Mouse (Mus musculus): ENCODE measurements around the gene Acd. TPM values are rescaled to one million over a fixed set of nuclear protein-coding genes. Genes with fewer than 3 reads are reported as not detected.

Gene Acd
- polyA plus RNA-seq, 1 experiment from 2014 or later = 75.3 TPM

DNA sequence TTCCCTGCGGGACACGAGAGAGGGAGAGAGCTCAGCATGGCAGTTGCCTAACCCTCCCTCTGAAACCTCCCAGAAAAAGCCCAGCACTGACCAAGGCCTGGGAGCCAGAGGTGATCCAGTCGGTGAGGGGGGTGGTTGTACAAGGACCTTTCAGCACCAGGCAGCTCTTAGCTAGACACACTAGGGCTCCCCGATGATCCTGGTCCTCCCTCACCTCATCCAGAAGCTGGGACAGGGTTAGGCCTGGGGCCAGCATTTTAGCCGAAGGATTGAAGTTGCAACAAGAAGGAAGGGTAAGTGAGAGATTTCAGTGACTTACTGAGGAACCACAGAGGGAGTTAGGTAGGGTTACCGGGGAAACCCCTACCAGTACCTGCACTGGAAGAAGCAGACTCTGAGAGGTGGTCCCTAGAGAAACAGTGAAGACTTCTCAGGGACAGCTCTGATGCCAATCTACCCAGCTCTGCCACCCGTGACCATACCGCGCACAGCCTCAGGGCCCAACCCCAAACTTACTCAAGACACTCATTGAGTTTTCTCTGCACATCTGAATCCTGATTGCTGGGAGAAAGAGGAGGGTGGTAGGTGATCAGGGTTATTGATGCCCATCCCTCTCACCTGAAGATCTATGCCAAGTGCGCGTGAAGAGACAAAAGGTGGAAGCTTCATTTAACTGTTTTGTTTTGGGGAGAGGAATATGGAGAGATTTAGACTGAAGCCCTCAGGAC, 1.2 kb downstream of the Acd start:
- H3K27me3 ChIP-seq = peaks cover 10% of the 10 kb centered on the region
- H3K4me2 ChIP-seq = peak overlapping the region; percentile 96

GRCm38 (mm10) chr8:105698734-105699133, 2.2 kb downstream of the Acd start:
- H3K9me3 ChIP-seq = no peaks in the 10 kb centered on the region
- no peak for ATAC-seq (ENCODE audit: insufficient number of reproducible peaks, insufficient read depth, low FRiP score, low TSS enrichment, low read depth)
- H3K4me1 ChIP-seq (replicated peaks) = peaks cover 31% of the 10 kb centered on the region
- peaks cover 37% of the 10 kb centered on the region for H3K36me3 ChIP-seq
- H3K27me3 ChIP-seq = peaks cover 20% of the 10 kb centered on the region
- H3K4me2 ChIP-seq = no peak overlapping the region
- no peak overlapping the region for H3K27ac ChIP-seq
- H3K4me3 ChIP-seq (replicated peaks) = no peak overlapping the region
- WGBS = 85% methylated on average over 5 of the region's 5 CpGs
- no peak overlapping the region for H3K9ac ChIP-seq (replicated peaks)

More for the DNA sequence above, 1.2 kb downstream of the Acd start:
- 86% methylated on average over 11 of the region's 11 CpGs for WGBS
- Histone ChIP-seq H3K27ac (no peak overlapping the region), H3K9ac (replicated peaks) (peak overlapping the region; percentile 73), H3K36me3 (peaks cover 46% of the 10 kb centered on the region), H3K4me1 (replicated peaks) (peaks cover 22% of the 10 kb centered on the region), H3K9me3 (no peaks in the 10 kb centered on the region), H3K4me3 (replicated peaks) (peak overlapping the region; percentile 67)
- no peak for ATAC-seq (ENCODE audit: insufficient number of reproducible peaks, insufficient read depth, low FRiP score, low TSS enrichment, low read depth)

GRCm38 (mm10) chr8:105697196-105697780, 3.6 kb downstream of the Acd start:
- H3K4me3 ChIP-seq (replicated peaks) = no peak overlapping the region
- H3K4me1 ChIP-seq (replicated peaks) = peaks cover 34% of the 10 kb centered on the region
- H3K9ac ChIP-seq (replicated peaks) = no peak overlapping the region
- no peak overlapping the region for H3K27ac ChIP-seq
- no peak overlapping the region for H3K4me2 ChIP-seq
- WGBS = 86% methylated on average over 17 of the region's 17 CpGs
- H3K36me3 ChIP-seq = peaks cover 24% of the 10 kb centered on the region
- 0 out of 2 replicates have a peak, but pooled peaks cover 6% of the 10 kb centered on the region for H3K9me3 ChIP-seq
- no peak for ATAC-seq (ENCODE audit: insufficient number of reproducible peaks, insufficient read depth, low FRiP score, low TSS enrichment, low read depth)
- H3K27me3 ChIP-seq = peaks cover 25% of the 10 kb centered on the region

- Histone ChIP-seq H3K36me3 (peaks cover 24% of the 10 kb centered on the region), H3K9ac (replicated peaks) (no peak overlapping the region), H3K27ac (no peak overlapping the region), H3K4me3 (replicated peaks) (no peak overlapping the region), H3K4me2 (no peak overlapping the region), H3K27me3 (peaks cover 25% of the 10 kb centered on the region), H3K4me1 (replicated peaks) (peaks cover 24% of the 10 kb centered on the region), H3K9me3 (0 out of 2 replicates have a peak, but pooled peaks cover 6% of the 10 kb centered on the region)
- no peak for ATAC-seq (ENCODE audit: insufficient number of reproducible peaks, insufficient read depth, low FRiP score, low TSS enrichment, low read depth)
- 79% methylated on average over 30 of the region's 30 CpGs for WGBS
These were observed 5.7 kb downstream of the Acd start for GRCm38 (mm10) chr8:105695080-105695780.

DNA sequence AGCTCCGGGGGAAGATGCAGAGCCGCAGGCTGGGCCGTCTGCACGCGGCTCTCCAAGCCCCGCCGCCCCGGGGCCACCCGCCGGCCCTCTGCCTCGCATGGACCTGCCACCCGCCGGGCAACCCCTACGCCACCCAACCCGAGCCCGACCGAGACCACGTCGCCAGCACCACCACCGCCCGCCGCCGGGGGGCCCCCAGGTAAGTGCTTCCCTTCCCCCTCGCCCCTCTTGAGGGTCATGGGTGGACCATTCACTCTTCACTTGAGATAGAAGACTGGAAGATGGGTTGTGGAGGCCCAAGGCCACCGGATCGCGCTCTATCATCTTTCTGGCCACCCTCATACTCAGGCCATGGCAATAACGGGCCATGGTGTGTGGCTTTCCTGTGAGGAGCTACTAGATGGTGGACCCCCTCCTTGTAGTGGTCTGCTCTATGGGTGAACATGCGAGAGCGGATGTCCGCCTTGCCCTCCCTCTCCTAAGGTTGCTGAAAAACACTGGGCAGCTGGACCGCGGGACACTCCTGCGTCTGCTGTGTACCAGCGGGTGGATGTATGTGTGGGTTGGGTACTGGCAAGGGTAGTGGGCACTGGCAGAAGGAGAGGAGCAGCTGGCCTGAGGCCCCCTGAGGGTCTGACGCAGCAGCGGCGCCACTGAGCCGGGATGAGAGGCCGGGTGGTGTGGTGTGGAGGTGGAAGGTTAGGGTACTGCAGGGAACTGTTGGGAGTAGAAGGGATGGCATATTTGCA, 6.7 kb downstream of the Acd start:
- 0 out of 2 replicates have a peak, but pooled peaks have one; percentile 19 for ATAC-seq (ENCODE audit: insufficient number of reproducible peaks, insufficient read depth, low FRiP score, low TSS enrichment, low read depth)
- Histone ChIP-seq H3K36me3 (peaks cover 24% of the 10 kb centered on the region), H3K9me3 (0 out of 2 replicates have a peak, but pooled peaks cover 6% of the 10 kb centered on the region), H3K4me3 (replicated peaks) (peak overlapping the region; percentile 49), H3K4me1 (replicated peaks) (peaks cover 14% of the 10 kb centered on the region), H3K4me2 (peak overlapping the region; percentile 94), H3K27me3 (peaks cover 33% of the 10 kb centered on the region), H3K27ac (no peak overlapping the region), H3K9ac (replicated peaks) (0 out of 2 replicates have a peak overlapping the region, but pooled peaks have one; percentile 27)
- 8% methylated on average over 40 of the region's 40 CpGs for WGBS

- peaks cover 22% of the 10 kb centered on the region for H3K36me3 ChIP-seq
- ATAC-seq (ENCODE audit: insufficient number of reproducible peaks, insufficient read depth, low FRiP score, low TSS enrichment, low read depth) = no peak
- H3K4me2 ChIP-seq = peak overlapping the region; percentile 94
- 0 out of 2 replicates have a peak overlapping the region, but pooled peaks have one; percentile 27 for H3K9ac ChIP-seq (replicated peaks)
- H3K9me3 ChIP-seq = 0 out of 2 replicates have a peak, but pooled peaks cover 6% of the 10 kb centered on the region
- peaks cover 14% of the 10 kb centered on the region for H3K4me1 ChIP-seq (replicated peaks)
- WGBS = 4% methylated on average over 30 of the region's 30 CpGs
- H3K27ac ChIP-seq = no peak overlapping the region
- peak overlapping the region; percentile 49 for H3K4me3 ChIP-seq (replicated peaks)
- peaks cover 36% of the 10 kb centered on the region for H3K27me3 ChIP-seq
These were observed 7.3 kb downstream of the Acd start for GRCm38 (mm10) chr8:105693648-105694047.

DNA sequence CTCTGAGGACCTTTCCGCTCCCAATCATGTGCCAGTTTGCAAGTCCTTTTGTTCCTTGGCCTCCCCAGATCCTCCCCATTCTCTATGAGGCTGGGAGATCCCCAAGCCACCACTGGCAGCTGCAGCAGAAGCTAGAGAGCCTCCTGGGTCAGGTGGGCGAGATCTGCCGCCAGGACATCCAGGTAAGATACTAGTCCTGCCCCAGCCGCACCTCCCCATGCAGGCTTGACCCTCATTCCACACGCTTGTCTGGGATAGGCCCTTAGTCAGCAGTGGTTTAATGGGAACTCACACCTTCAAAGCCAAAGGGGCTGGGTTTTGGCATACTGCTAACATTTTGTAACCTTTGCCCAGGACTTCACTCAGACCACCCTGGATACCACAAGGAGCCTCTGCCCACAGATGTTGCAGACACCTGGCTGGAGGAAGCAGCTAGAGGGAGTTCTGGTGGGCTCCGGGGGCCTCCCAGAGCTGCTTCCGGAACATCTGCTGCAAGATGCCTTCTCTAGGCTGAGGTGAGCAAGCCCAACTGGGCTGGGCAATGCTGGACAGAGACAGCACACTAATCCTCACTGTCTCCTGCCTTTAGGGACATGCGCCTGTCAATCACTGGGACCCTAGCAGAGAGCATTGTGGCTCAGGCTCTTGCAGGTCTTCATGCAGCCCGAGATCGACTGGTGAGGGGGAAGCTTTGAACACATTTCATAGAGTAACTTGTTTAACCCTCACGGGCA, 8.3 kb downstream of the Acd start:
- peaks cover 14% of the 10 kb centered on the region for H3K4me1 ChIP-seq (replicated peaks)
- H3K36me3 ChIP-seq = peaks cover 11% of the 10 kb centered on the region
- WGBS = 93% methylated on average over 11 of the region's 11 CpGs
- H3K4me3 ChIP-seq (replicated peaks) = no peak overlapping the region
- no peak for ATAC-seq (ENCODE audit: insufficient number of reproducible peaks, insufficient read depth, low FRiP score, low TSS enrichment, low read depth)
- 0 out of 2 replicates have a peak, but pooled peaks cover 6% of the 10 kb centered on the region for H3K9me3 ChIP-seq
- H3K4me2 ChIP-seq = no peak overlapping the region
- peaks cover 36% of the 10 kb centered on the region for H3K27me3 ChIP-seq
- no peak overlapping the region for H3K9ac ChIP-seq (replicated peaks)
- no peak overlapping the region for H3K27ac ChIP-seq

- Histone ChIP-seq H3K27me3 (peaks cover 36% of the 10 kb centered on the region), H3K36me3 (no peaks in the 10 kb centered on the region), H3K27ac (no peak overlapping the region), H3K4me3 (replicated peaks) (no peak overlapping the region), H3K4me1 (replicated peaks) (peaks cover 18% of the 10 kb centered on the region), H3K9ac (replicated peaks) (no peak overlapping the region), H3K4me2 (no peak overlapping the region), H3K9me3 (0 out of 2 replicates have a peak, but pooled peaks cover 6% of the 10 kb centered on the region)
- WGBS = 78% methylated on average over 14 of the region's 14 CpGs
- ATAC-seq (ENCODE audit: insufficient number of reproducible peaks, insufficient read depth, low FRiP score, low TSS enrichment, low read depth) = no peak
These were observed 9.9 kb downstream of the Acd start for GRCm38 (mm10) chr8:105690978-105691377.

- Histone ChIP-seq H3K4me2 (no peak overlapping the region), H3K4me3 (replicated peaks) (no peak overlapping the region), H3K36me3 (no peaks in the 10 kb centered on the region), H3K9me3 (0 out of 2 replicates have a peak, but pooled peaks cover 6% of the 10 kb centered on the region), H3K27ac (no peak overlapping the region), H3K9ac (replicated peaks) (no peak overlapping the region), H3K4me1 (replicated peaks) (peaks cover 23% of the 10 kb centered on the region), H3K27me3 (peaks cover 29% of the 10 kb centered on the region)
- 85% methylated on average over 9 of the region's 9 CpGs for WGBS
- no peak for ATAC-seq (ENCODE audit: insufficient number of reproducible peaks, insufficient read depth, low FRiP score, low TSS enrichment, low read depth)
These were observed 10.9 kb downstream of the Acd start for GRCm38 (mm10) chr8:105689983-105690360.

DNA sequence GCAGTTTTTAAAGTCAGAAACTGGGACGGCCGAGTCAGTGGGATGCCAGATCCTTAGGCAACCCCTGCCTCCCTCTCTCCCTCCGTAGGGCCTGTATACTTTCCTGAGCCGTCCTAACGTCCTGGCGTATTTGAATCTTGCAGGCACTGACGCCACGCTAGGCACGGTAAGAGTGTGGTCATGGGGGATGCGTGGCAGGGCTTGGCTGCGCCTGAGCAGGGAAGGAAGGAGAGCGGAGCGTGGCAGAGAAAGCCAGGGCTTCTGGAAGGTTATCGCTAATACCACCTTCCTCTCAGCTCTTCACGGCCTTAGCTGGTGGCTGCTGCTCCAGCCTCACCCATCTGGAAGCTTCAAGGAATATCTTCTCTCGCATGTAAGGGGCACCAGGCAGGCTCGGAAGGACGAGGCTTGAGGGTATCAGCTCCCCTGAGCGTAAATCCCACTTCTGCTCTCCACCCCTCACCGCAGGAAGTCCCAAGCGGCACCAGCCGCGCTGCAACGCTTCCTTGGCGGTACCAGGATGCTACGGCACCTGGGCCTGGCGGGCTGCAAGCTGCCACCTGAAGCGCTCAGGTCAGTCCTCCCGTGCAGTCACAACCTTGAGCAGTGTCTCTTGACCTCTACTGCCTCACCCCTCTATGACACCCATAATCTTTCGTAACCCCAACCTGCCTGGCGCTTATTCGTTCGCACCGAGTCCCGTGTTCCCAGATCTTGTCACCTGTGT, 11.5 kb downstream of the Acd start:
- WGBS = 61% methylated on average over 35 of the region's 35 CpGs
- peaks cover 20% of the 10 kb centered on the region for H3K4me1 ChIP-seq (replicated peaks)

More for the DNA sequence above, 11.5 kb downstream of the Acd start:
- peaks cover 23% of the 10 kb centered on the region for H3K27me3 ChIP-seq
- no peak overlapping the region for H3K27ac ChIP-seq
- 0 out of 2 replicates have a peak, but pooled peaks cover 6% of the 10 kb centered on the region for H3K9me3 ChIP-seq
- H3K36me3 ChIP-seq = 0 out of 2 replicates have a peak, but pooled peaks cover 3% of the 10 kb centered on the region
- ATAC-seq (ENCODE audit: insufficient number of reproducible peaks, insufficient read depth, low FRiP score, low TSS enrichment, low read depth) = no peak
- H3K4me3 ChIP-seq (replicated peaks) = no peak overlapping the region
- H3K9ac ChIP-seq (replicated peaks) = no peak overlapping the region
- no peak overlapping the region for H3K4me2 ChIP-seq

Measured in limb, embryonic 12.5 days (tissue).